Mouse (Mus musculus): ENCODE results near the gene Golt1a.

- TF ChIP-seq CTCF (IDR thresholded peaks at IDR 0.05; ENCODE audit: borderline replicate concordance, extremely low read depth, insufficient read depth, insufficient read length) (no peak), POLR2A (IDR thresholded peaks at IDR 0.05; ENCODE audit: borderline replicate concordance, extremely low read depth, insufficient read depth, insufficient read length, poor library complexity, severe bottlenecking) (no peak)
Observed at GRCm38 (mm10) chr1:133346531-133346930, 36.9 kb downstream of the Golt1a start.
